Mouse (Mus musculus) stomach, postnatal 0 days (tissue): ENCODE measurements at regions not wholly inside any gene's neighbourhood (a gene's known extent, or its start where the extent isn't known, plus 50 kb on each side); places are given as distances from the start of the nearest gene placed in this dataset.
"Not testable (repeated sequence)": the region's sequence is repeated elsewhere in the genome, so short reads cannot be mapped to it uniquely, and the experiment has no call there.

Source experiments
- ATAC-seq: fragments of 200-750 bp; cut with Nextera tagmentation; 2 replicates; pipeline ENCODE4 v1.8.0; 2017; ENCODE audit not compliant: low FRiP score, low TSS enrichment
- DNase-seq: peaks from one replicate; pipeline ENCODE4 v3.0.0-alpha.2; 2016; ENCODE audit warnings: low spot score
- H3K27ac ChIP-seq: fragments of 300-500 bp; sonication (generic); replicated peaks from 2 replicates; pipeline ENCODE4 v1.5.1; 2014; ENCODE audit warnings: mild to moderate bottlenecking, control low read depth
- H3K27me3 ChIP-seq: fragments of 300-500 bp; sonication (generic); 2 replicates; pipeline ENCODE4 v1.6.1; 2014; ENCODE audit warnings: low read length; ENCODE audit not compliant: control insufficient read depth, insufficient read depth
- H3K36me3 ChIP-seq: fragments of 300-500 bp; sonication (generic); 2 replicates; pipeline ENCODE4 v1.6.1; 2014; ENCODE audit warnings: low read length, mixed read lengths; ENCODE audit not compliant: control insufficient read depth, insufficient read depth
- H3K4me1 ChIP-seq: fragments of 300-500 bp; sonication (generic); replicated peaks from 2 replicates; pipeline ENCODE4 v1.6.1; 2014; ENCODE audit warnings: antibody characterized with exemption; ENCODE audit not compliant: control insufficient read depth, insufficient read depth
- H3K4me2 ChIP-seq: fragments of 300-500 bp; sonication (generic); replicated peaks from 2 replicates; pipeline ENCODE4 v1.6.1; 2014; ENCODE audit warnings: low read depth, mild to moderate bottlenecking, control low read depth, moderate library complexity
- H3K4me3 ChIP-seq: fragments of 300-500 bp; sonication (generic); 2 replicates; pipeline ENCODE4 v1.5.1; 2014; ENCODE audit warnings: low read depth, low read length, control low read depth
- H3K9ac ChIP-seq: fragments of 300-500 bp; sonication (generic); 2 replicates; pipeline ENCODE4 v1.6.1; 2014; ENCODE audit warnings: mild to moderate bottlenecking, low read length, control low read depth, mixed read lengths
- H3K9me3 ChIP-seq: fragments of 300-500 bp; sonication (generic); 2 replicates; pipeline ENCODE4 v1.6.1; 2016; ENCODE audit warnings: low read length; ENCODE audit not compliant: control insufficient read depth
- CTCF ChIP-seq: IDR thresholded peaks from 2 replicates; pipeline ENCODE4 v1.5.1; 2016; ENCODE audit warnings: antibody characterized with exemption, low read depth, mild to moderate bottlenecking, moderate library complexity
- EP300 ChIP-seq: optimal IDR thresholded peaks from 2 replicates; pipeline ENCODE3; 2016; ENCODE audit warnings: antibody characterized with exemption
- WGBS: fragments of 180-500 bp; shearing (Covaris S2); extraction: QIAGEN DNeasy Blood & Tissue Kit; methylation state at CpG from one replicate; pipeline ENCODE4 v1.1.7; 2014; 5-methylcytosine and 5-hydroxymethylcytosine counted together

- H3K27ac ChIP-seq: not testable (repeated sequence)
- DNase-seq: peak; percentile 14
These were observed 748.5 kb downstream of the Dad1 start for GRCm38 (mm10) chr14:53505389-53505788.

GRCm38 (mm10) chr14:53488383-53488782, 765.5 kb downstream of the Dad1 start:
- not testable (repeated sequence) for H3K4me2 ChIP-seq, H3K4me1 ChIP-seq, H3K9me3 ChIP-seq, DNase-seq, H3K9ac ChIP-seq, H3K4me3 ChIP-seq, H3K27me3 ChIP-seq, H3K27ac ChIP-seq, H3K36me3 ChIP-seq, ATAC-seq
- WGBS: 97% methylated on average over 8 of the region's 9 CpGs

More at GRCm38 (mm10) chr14:53505389-53505788, 748.5 kb downstream of the Dad1 start:
- not testable (repeated sequence) for H3K4me2 ChIP-seq, H3K9ac ChIP-seq, H3K27me3 ChIP-seq, ATAC-seq, H3K4me1 ChIP-seq, H3K36me3 ChIP-seq, H3K4me3 ChIP-seq, H3K9me3 ChIP-seq
- TF ChIP-seq CTCF: peak; percentile 63
- WGBS: 27% methylated on average over 1 of the region's 2 CpGs

GRCm38 (mm10) chr14:53487611-53488010, 766.3 kb downstream of the Dad1 start:
- H3K9me3 ChIP-seq, H3K4me2 ChIP-seq, H3K9ac ChIP-seq, DNase-seq, H3K4me3 ChIP-seq, ATAC-seq, H3K27me3 ChIP-seq, H3K36me3 ChIP-seq, H3K27ac ChIP-seq, H3K4me1 ChIP-seq: not testable (repeated sequence)
- 23% methylated on average over 5 of the region's 5 CpGs for WGBS

DNA sequence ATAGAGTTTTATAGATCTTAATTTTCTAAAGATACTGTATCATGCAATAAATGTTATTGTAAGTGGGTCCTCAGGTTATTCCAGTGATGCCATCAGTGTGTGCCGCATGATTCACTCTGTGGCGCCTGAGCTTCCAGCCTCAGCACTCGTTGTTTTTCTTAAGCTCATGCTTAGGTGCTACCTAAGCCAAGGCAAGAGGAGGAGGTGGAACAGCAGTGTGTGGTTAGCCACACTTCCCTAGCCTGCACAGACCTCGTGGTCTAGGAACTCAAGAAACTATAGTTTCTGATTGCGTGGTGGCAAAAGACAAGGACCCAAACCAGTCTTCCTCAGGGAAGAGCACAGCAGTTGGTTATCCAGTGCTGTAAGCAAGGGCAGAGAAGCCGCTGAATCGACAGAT, 779.7 kb downstream of the Dad1 start:
- not testable (repeated sequence) for ATAC-seq
- WGBS: 88% methylated on average over 7 of the region's 7 CpGs

GRCm38 (mm10) chr14:53460790-53461189, 793.1 kb downstream of the Dad1 start:
- H3K27ac ChIP-seq, H3K27me3 ChIP-seq, H3K4me1 ChIP-seq, H3K9ac ChIP-seq, DNase-seq, H3K4me2 ChIP-seq, H3K4me3 ChIP-seq, H3K9me3 ChIP-seq, ATAC-seq, H3K36me3 ChIP-seq: not testable (repeated sequence)

More for the DNA sequence above, 779.7 kb downstream of the Dad1 start:
- not testable (repeated sequence) for H3K27me3 ChIP-seq, H3K36me3 ChIP-seq, H3K4me3 ChIP-seq, H3K9ac ChIP-seq, H3K4me1 ChIP-seq, H3K9me3 ChIP-seq, H3K4me2 ChIP-seq, DNase-seq, H3K27ac ChIP-seq

- Histone ChIP-seq H3K9me3 (no peaks in the 10 kb centered on the region), H3K4me3 (no peak overlapping the region), H3K4me1 (no peaks in the 10 kb centered on the region), H3K4me2 (no peak overlapping the region), H3K27me3 (no peaks in the 10 kb centered on the region), H3K36me3 (no peaks in the 10 kb centered on the region), H3K27ac (no peak overlapping the region), H3K9ac (no peak overlapping the region)
- WGBS: 72% methylated on average over 1 of the region's 1 CpGs
- ATAC-seq (no peak), DNase-seq (no peak)
- TF ChIP-seq EP300 (no peak), CTCF (0 out of 2 replicates have a peak, but pooled peaks have one; percentile 13)
These were observed 799.9 kb downstream of the Dad1 start for GRCm38 (mm10) chr14:53454001-53454400.

GRCm38 (mm10) chr14:53439643-53440042, 814.3 kb downstream of the Dad1 start:
- not testable (repeated sequence) for H3K4me2 ChIP-seq, H3K27me3 ChIP-seq, H3K4me1 ChIP-seq, ATAC-seq, H3K9me3 ChIP-seq, H3K27ac ChIP-seq, H3K9ac ChIP-seq, H3K36me3 ChIP-seq, H3K4me3 ChIP-seq, DNase-seq

DNA sequence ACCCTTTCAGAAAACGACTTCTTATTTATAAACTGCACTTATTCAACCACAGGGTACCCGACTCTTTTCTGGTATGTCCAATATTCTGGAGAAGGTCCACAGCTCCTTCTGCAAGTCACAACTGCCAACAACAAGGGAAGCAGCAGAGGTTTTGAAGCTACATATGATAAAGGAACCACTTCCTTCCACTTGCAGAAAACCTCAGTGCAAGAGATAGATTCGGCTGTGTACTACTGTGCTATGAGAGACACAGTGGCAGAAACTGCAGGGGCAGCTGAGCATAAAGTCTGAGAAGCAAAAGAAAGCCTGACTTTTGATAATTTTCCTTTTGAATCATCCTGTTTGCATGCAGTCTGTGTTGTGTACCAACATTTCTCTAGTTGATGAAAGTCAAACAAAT, 823.8 kb downstream of the Dad1 start:
- DNase-seq, H3K4me1 ChIP-seq, H3K27ac ChIP-seq, H3K36me3 ChIP-seq, H3K9ac ChIP-seq, ATAC-seq, H3K27me3 ChIP-seq, H3K4me3 ChIP-seq, H3K4me2 ChIP-seq, H3K9me3 ChIP-seq: not testable (repeated sequence)
- WGBS: 55% methylated on average over 2 of the region's 3 CpGs

- WGBS: 83% methylated on average over 1 of the region's 1 CpGs
- H3K4me2 ChIP-seq, H3K4me1 ChIP-seq, H3K27ac ChIP-seq, H3K36me3 ChIP-seq, ATAC-seq, H3K27me3 ChIP-seq, H3K4me3 ChIP-seq, DNase-seq, H3K9me3 ChIP-seq, H3K9ac ChIP-seq: not testable (repeated sequence)
These were observed 825.5 kb downstream of the Dad1 start for GRCm38 (mm10) chr14:53428447-53428846.
